In the genomic region with DNA sequence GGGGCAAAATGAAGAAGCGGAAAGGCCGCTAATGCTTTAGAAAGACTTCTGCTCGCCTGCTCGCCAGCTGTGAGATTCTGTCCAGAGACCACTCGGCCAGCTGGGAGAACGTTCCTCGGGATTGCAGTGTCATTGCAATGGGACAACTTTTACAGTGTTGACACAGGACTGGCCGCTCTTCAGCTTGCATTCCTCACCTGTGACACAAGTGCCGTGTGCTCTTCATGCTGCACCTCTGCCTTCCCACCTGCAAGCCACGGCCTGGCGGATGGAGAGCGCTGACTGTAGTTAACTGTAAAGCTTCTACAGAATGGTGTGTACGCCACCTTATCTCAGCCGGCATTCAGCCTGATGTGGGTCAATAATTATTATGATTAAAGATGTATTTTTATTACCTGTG, we compare ENCODE assay signal across 22 mouse cellular contexts.
"Had no signal": no experiment of that assay in that cellular context is flagged by ENCODE, and none has a peak within 500 bp of the region (broad histone marks: within the 10 kb centered on the region; RNA-seq: fewer than 3 reads in every experiment).

No protein-coding gene starts in this region.

- H3K9me3 ChIP-seq: kidney, embryonic 15.5 days; liver, embryonic 13.5 days; megakaryocyte, embryonic 14.5 days; midbrain, embryonic 10.5 days; midbrain, embryonic 13.5 days; neural tube, embryonic 13.5 days had no signal

- H3K4me3 ChIP-seq: kidney, embryonic 15.5 days; left cerebral cortex, adult 2 months; liver, embryonic 13.5 days; megakaryocyte, embryonic 14.5 days; midbrain, embryonic 10.5 days; midbrain, embryonic 13.5 days; myocyte; neural tube, embryonic 13.5 days had no signal

- H3K4me1 ChIP-seq: kidney, embryonic 15.5 days; liver, embryonic 13.5 days; midbrain, embryonic 10.5 days; midbrain, embryonic 13.5 days; neural tube, embryonic 13.5 days had no signal

- H3K4me2 ChIP-seq: kidney, embryonic 15.5 days; liver, embryonic 13.5 days; midbrain, embryonic 13.5 days; neural tube, embryonic 13.5 days had no signal

- DNase-seq: kidney, adult 11 months; kidney, adult 8-10 months; kidney, postnatal 10 days; kidney, postnatal 36 days; layer of hippocampus, postnatal 36 days; liver, embryonic 13.5 days; right cerebral cortex, adult 18-20 months; right cerebral cortex, postnatal 14 days; right cerebral cortex, postnatal 4 days; thymus, adult 2 months; thymus, postnatal 25 days had no signal

- ATAC-seq: hindbrain, postnatal 0 days; inflammation-experienced regulatory T-cells, adult 6 months; midbrain, embryonic 13.5 days; midbrain, embryonic 16.5 days had no signal

- H3K27ac ChIP-seq: hindbrain, postnatal 0 days; kidney, embryonic 15.5 days; left cerebral cortex, adult 2 months; liver, embryonic 13.5 days; midbrain, embryonic 10.5 days; midbrain, embryonic 13.5 days; neural tube, embryonic 13.5 days; stomach, postnatal 0 days had no signal

- H3K9ac ChIP-seq: kidney, embryonic 15.5 days; liver, embryonic 13.5 days; midbrain, embryonic 13.5 days; neural tube, embryonic 13.5 days had no signal

- H3K27me3 ChIP-seq: kidney, embryonic 15.5 days; liver, embryonic 13.5 days; megakaryocyte, embryonic 14.5 days; midbrain, embryonic 13.5 days; neural tube, embryonic 13.5 days had no signal
